Mouse (Mus musculus): ENCODE measurements around the gene Tfpt.
"Not testable (repeated sequence)": the region's sequence is repeated elsewhere in the genome, so short reads cannot be mapped to it uniquely, and the experiment has no call there.

Tfpt gene

DNA sequence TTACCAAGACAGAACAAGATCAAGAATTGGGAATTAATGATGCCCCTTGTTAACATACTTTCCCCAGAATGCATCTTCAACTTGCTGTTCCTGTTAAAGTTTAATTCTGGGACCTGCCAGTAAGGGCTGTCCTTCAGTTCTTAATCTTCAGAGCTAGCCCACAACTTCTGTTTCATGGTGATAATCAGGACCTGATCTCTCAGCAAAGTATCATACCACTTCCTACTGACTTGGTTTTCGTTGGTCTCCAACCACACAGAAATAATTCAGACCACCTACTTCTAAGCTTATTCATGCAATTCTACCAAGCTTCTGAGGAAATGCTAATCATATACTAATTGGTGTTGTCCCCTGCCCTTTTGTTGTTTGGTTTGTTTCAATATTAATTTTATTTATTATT is 57.9 kb downstream of the Tfpt start:
- no peak for DNase-seq

- not testable (repeated sequence) for DNase-seq
Observed at GRCm38 (mm10) chr7:3570580-3570979, 59.1 kb downstream of the Tfpt start.

All from kidney, postnatal 25 days (tissue).